Mouse (Mus musculus): ENCODE data around the gene Poll. TPM values are rescaled to one million over a fixed set of nuclear protein-coding genes. Genes with fewer than 3 reads are reported as not detected.
"Not testable (repeated sequence)": the region's sequence is repeated elsewhere in the genome, so short reads cannot be mapped to it uniquely, and the experiment has no call there.

The Poll gene
- total RNA-seq, 2 experiments from 2014 or later, result 8.1 to 8.5 TPM

DNA sequence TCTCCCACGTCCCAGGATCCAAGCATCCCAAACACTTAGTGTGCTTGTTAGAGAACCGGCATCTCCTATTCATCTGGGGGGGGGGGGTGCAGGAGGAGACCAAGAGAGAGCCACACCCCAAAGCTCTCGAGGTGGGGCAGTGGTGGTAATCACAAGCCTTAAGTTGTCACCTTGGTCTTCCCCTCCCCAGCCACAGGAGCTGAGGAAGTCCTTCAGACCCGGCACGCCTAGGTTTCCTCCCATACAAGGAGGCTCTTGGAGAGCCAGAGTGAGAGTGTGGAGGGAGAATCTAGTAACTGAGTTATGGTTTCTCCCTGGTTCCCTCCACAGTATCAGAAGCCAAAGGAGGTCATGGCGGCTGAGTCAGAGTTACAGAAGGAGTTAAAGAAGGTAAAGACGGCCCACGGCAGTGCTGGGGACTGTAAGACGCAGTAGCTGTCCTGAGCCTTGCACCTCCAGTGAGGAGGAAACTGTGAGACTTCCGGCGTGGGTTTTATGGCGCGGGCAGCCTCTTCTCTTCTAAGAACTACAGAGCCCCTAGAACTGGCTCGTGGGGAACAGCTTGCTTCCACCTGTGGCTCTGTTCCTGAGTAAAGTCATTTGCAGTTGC is 16.9 kb upstream of the Poll start:
- DNase-seq, result no peak

DNA sequence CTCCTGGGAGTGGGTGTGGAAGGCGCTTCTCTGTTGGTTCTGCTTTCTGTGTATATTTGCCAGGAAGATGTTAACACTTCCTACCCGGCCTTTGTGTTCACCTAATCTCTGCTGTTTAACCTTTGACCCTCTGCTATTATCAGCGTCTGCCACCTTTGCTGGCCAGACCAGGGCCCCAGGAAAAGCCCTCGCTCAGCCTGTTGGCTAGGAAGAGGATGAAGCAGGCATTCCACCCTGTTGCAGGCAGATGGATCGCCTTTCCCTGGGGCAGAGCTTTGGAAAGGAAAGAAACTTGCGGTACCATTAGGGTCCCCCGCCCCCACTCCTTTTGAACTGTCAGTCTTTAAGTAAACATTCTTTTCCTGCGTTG is 15.3 kb upstream of the Poll start:
- no peak for DNase-seq

DNA sequence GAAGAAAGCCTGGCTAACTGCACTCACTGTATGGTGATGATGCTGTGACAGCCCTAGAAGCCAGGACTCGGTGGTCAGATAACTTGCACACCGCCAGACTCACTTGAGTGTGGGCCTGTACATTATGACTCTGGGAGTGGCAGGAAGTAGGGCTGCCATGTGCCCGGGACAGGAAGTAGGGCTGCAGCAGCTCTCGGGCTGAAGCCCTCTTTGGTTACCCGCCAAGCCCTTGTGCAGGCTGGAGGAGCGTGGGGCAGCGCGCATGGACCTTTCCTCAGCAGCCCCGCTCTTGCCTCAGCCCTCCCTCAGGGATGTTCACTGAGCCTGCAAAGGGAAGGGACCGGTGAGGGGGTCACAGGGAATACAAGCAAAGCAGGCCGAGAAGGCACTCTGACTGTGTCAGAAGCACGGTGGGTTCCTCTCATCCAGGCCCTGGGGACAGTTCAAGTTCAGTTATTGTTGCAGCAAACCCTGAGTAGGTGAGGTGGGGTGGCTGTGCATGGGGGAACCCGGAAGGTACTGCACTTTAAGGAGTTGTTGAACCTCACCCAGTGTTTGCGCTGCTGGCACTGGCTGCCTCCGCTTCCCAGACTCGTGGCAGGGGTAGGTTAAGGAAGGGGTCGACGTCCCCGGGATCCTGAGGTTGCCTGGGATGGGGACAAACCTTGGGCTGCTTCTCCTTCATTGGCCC is 14.8 kb upstream of the Poll start:
- no peak for DNase-seq

DNA sequence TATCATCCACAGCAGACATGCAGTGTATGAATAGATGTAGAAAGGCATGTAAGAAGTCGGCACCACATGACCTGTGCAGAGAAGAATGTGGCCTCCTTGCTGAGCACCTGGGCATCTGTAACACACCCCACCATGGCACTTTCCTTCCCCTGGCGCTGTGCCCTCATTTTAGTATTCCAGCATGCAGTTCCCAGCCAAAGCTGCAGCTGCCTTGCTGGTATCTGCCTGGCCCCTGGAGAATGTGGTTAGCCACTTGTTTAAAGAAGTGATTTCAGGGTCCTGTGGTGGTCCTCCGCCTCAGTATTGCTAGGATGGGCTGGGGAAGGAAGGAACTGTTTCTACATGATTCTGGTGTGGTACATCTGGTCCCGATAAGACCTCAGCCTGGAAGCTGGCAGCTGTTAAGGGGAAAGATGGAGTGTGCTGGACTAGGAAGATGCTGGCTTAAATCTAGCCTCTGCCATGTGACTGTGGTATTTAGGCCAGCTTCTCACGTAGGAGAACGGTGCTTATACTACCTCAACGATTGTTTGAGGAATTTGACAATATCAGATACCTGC is 14.1 kb upstream of the Poll start:
- DNase-seq, result no peak

DNA sequence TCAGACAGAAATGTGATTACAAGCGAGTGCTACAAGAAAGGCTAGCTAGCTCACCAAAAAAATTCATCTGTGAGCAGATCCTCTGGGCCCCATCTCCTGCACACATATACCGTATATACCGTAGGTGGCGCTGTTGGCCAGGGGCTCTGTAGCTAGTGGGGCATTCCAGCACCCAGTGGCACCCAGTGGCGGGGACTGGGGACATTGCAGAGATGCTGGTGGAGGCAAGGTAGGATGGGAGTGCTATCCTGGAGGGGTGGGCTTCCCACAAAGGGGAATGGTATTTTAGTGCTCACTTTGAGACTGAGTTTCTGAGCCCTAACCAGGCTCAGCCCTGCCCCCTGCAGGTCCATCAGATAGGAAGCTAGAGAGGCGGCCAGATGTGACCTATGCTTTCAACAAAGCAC is 13.5 kb upstream of the Poll start:
- DNase-seq, result peak; percentile 84

DNA sequence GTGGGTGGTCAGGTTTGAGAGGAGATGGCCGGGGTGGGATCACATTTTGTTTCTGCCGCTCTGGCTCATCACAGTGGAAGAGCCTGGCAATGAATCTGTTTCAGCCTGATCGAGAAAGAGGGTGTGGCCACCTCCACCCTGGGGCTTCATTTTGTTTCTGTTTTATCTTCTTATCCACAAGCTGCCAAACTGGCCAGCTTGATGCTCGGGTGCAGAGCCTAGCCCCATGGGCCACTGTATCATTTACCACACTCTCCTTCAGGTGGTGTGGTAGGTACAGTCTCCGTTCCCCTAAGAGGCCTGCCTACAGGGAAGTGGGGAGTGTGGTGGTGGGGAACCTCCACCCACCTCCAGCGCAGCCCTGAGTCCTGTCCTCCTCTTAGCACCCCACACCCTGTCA is 12.7 kb upstream of the Poll start:
- no peak for DNase-seq

DNA sequence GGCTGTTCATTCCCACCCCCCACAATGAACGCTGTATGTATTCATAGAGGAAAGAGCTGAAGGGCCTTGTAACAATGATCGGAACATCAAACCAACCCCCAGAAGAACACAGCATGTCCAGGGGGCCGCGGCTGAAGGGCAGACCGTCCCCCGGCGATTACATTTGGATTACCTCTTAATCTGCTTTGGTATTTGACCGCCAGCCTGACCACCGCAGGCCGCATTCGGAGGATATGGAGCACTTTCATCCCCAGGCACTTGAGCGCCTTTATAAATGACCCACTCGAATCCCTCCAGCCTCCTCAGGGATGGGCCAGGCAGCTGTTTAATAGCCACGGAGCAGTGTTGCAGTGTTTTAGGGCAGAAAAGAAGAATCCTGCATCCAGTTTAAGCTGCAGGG is 7.0 kb upstream of the Poll start:
- no peak for DNase-seq

DNA sequence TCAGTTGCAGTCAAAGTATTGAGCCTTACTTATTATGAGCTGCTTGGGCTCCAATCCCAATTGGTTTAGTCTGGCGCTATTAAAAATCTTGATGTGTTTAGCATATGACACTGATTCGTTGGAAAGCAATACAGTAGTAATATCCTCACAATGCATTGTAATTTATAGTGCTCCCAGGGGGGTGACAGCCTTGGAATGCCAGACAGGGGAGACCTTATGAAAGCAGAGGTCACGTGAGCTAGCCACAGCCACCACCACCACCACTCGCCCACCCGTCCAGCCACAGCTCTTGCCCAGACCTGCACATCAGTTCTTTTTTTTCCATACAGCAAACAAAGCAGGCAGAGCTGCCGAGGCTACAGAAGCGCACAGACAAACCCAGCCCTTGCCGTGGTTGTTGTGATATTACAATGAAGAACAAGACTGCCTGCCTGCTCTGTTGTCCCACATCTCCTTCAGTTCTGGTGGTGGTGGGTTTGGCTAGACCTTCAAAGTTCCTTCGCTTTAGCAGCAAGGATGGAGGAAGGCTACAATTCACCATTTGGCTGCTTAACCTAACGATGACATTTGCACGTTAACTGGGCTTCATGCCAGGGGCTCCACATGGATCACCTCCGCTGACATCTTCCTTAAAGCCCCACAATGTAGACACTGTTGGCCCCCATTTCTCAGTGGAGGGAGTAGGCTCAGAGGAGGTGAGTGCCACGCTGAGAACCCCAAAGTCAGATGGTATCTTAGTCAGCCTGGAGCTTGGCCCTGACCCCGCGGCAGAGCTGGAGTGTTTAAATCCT is 5.8 kb upstream of the Poll start:
- DNase-seq, result no peak

DNA sequence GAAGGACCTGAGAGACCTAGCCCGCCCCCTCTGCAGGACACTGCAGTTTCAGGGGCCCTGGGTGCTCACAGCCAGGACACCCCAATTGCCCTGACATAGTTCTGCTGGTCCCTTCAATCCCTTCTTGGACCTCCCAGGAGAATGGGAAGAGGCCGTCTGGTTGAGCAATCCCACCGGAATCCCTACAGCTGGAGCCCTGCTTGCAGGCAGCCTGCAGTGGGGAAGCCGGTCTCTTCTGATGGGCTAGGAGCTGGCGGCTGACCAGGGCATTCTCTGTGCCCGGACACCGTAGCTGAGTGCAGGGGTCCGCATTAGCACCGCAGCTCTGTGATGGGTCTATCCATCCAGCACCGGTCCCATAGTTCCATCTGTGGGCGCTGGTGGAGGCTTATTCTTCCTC is 6.2 kb downstream of the Poll start:
- no peak for DNase-seq

DNA sequence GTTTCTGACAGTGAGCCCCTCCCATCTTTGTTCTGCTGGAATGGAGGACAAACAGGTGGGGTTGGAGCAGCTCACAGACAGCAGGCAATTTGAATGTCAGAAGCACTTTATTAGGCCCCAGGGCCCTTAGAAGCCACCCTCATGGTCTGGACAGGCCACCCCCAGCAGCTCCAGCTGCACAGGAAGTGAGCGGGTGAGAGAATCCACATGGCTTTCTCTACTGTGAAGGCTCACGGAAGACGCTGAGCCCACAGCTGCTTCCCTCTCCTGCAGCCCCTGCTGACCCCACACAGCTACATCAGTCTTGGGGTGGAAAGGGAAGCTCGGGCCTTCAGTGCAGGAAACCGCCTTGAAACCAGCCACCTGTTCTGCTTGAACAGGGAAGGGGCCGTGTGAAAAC is 8.1 kb downstream of the Poll start:
- DNase-seq, result no peak

DNA sequence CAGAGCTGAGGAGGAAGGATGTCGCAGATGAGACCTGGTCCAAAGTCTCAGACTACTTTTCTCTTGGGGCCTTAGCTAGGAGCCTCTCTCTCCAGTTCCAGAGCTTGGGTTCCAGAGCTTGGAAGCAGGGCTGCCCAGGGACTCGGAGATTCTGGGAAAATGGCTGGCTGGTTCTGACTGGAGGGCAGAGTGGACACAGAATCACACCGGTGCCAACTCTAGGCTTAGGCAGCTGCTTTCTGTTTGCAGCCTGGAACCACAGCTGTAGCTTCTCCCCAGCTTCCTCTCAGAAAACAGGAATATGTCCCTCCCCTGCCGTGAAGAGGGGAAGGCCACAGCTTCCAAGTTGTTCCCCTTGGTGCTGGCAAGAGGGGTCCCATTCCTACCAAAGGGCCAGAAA is 10.4 kb downstream of the Poll start:
- DNase-seq, result no peak

DNA sequence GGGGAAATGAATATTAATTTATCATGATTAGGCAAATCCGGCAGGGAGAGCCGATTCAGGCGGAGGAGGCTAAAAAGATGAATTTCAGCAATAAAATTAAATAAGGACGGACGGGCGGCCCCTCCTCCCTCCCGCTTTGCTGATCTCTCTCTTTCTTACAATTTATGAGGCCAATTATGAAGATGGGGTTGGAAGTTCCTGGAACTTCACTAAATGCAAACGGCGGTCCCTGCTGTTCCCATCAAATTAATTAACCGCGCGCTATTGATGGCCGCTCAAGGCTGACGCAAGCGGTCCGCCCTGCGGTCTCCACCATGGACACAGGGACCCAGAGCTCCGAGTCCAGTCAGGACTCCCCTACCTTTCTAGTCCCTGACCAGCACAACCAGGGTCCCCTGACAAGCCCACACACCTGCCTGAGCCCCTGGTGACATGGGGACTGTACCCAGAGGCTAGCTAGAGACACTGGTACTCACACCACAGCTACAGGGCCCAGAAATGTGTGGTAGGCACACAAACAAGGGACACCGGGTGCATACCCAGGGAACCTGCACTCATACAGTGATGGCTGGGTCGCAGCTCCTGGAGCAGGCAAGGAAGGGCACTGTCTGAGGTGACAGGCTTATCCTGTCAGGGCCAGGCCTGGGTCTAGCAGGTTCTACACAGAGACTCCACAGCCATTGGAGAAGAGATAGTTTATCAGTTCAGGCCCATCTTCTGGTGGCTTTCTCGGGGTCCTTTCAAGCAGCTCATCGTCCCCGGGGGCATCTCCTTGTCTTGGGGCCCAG is 11.0 kb downstream of the Poll start:
- no peak for DNase-seq

DNA sequence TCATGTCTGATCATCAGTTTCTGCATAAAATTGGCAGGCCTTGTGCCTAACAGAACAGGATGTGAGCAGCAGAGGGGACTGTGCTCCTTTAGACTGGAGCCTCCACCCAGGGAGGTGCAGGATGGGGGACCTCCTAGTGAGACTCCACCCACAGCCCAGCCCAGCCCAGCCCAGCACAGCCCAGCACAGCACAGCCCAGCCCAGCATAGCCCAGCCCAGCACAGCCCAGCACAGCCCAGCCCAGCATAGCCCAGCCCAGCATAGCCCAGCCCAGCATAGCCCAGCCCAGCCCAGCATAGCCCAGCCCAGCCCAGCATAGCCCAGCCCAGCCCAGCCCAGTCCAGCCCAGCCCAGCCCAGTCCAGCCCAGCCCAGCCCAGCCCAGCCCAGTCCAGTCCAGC is 12.1 kb downstream of the Poll start:
- DNase-seq, result not testable (repeated sequence)

DNA sequence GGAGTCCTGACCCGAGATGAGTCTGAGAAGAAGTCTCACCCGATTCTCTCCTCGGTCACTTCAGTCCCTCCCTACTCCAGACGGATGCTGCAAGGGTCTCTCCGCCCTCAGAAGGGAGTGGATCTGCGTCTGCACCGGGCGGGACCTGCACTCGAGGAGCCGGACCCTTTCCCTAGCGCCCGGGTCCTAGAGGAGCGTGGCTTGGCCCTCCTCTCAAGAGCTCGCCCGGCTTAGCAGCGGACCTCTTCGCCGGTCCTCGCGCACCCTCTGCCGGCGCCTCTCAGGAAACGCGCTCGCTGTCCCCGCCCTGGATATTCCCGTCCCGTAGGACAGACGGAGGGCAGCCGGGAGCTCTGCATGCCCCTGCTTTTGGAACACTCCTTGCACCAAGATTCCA is 15.4 kb downstream of the Poll start:
- DNase-seq, result peak; percentile 91

DNA sequence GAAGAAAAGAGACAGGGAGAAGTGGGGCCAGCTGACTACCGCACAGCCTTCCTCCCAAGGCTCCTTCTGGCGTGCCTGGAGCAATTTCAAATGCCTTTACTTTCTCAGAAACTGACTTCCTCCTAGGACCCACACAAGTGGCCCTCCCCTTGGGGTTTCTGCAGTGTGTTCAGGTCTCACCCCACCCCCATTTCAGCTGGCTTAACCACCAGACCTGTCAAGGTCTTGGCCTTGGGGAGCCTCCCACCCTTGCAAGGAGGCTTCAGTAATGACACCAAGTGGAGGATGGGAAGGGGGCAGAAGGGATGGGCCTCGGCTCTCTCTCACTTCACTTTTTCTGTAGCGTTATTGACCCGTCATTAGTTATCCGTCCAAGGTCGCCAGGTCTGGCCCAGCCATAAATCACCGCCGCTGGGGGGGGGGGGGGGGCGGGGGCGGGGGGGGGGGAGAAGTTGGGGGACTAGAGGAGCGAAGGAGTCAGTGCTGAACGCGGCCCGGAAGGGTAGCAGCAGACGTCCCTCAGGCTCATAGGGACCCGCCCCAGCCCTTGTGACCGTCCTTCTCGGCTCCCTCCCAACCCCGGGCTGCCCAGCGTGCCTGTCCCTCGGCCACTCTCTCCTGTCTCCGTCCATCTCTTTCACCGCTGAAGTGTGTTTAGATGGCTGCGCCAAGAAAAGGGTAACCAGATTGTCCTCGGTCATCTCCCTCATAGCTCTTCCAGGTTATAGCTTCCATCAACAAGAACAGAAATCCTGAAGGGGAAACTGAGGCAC is 16.0 kb downstream of the Poll start:
- DNase-seq, result no peak

DNA sequence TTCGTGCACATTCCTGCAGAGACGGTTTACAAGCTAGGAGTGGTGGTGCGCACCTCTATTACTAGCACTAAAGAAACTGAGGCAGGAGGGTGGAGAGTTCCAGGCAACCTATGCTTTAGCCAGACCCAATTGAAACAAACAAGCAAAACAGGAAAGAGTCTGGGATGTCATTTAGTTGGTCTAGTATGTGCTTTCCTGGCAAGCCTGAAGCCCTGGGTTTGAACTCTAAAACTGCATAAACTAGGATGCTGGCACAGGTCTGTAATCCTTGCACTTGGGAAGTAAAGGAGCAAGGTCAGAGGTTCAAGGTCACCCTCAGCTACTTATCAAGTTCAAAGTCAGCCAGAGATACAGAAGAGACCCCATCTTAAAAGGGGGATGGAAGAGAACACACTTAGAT is 18.3 kb downstream of the Poll start:
- DNase-seq, result no peak

DNA sequence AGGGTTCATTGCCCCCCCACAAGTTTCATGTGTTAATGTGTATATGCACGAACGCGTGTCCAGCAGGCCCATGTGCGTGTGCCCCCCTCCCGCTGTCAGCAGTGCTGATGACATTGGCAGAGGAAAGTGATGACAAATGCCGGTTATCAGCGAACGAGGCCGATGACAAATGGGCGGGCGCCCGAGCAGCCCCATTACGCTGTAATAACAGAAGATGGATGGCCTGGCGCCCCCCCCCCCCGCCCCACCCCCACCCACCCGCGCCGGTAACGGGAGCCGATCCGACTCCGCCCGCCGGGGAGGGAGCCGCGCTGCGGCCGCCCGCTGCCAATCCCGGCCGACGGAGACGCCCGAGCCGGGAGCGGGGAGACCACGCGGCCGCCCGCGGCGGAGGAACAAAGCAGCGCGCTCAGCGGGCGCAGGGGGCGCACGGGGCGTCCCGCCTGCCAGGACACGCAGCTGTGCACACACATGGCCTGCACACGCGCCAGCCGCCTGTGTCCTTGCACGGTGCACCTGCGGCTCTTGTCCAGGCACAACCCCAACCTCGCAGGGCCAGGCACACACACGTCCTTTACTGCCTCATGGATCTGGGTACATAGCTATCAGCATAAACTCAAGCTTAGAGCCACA is 18.8 kb downstream of the Poll start:
- peak; percentile 51 for DNase-seq

DNA sequence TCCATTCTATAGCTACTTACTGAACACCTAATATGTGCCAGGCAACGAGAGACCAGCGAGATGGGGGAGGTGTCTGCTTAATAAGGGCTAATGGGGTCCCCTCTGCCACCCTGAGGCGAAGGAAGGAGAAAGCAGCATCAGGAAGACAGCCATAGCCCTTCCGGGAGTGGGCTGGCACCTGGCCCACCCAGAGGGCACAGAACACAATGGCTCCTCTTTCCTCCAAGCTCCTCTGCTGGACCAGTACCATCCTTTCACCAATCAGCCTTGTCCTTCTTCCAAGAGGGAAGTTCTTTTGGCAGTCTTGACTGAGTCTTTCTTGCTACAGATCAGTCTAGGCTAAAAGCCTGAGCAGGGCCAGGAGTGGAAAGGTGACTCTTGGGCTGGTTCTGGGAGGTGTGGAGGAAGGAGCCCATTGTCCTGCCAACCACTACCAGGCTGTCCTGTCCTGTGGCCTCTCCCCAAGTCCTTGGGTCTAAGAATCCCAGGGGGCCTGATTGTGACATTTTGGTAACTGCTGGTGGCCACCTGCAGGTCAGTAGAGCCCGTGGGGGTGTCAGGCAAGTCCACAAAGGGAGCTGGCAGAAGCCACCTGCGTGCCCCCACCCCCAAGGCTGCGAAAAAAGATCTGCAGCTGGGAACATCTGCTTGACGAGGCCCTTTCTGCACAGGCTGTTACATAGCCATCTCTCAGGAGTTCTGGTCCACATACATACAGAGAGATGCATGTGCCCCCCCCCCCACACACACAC is 19.5 kb downstream of the Poll start:
- DNase-seq, result no peak

DNA sequence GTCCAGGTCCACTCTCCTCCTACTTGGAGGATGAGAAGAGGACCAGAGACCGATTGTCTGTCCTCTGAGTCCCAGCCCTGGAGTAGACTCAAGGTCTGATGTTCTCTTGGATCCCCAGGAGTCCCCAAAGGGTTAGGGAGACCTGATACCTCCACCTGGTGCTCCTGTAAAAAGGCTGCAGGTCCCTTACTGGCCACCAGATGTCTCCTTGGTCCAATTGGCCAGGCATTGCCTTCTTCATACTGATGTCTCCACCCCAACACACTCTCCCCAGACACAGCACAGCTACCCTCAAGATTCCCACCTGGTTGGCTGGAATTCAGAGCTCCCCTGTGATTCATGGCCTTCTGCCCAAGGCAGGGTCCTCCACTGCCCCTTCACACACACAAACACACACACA is 22.8 kb downstream of the Poll start:
- DNase-seq, result peak; percentile 68

DNA sequence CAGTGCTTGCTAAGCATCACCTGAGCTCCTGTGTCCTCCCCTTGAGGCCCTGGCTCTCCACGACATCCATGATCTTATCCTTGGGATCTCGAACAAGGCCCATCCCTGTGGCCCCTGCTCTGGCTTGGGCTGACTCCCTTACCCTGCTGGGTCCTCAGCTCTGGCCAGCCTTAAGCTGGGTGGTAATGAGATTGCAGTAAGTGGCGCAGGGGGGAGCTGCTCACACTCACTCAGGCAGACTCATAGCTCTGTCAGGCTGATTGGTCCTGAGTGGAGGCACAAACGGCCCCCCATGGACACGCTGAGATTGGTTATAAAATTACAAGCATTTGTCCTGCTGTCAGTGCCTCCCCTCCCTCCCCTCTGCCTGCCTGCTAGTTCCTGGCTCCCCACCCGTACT is 24.4 kb downstream of the Poll start:
- no peak for DNase-seq
